Mouse (Mus musculus) v-Abl transformed pro-B cells (cell line): ENCODE results near the gene Ppib.

Source experiments
- in situ Hi-C, 2 experiments: fragments of 400-800 bp; cut with MboI; formaldehyde crosslinking; loops; one replicate each; pipeline ENCODE4 v1.15.1; 2025; ENCODE audit not compliant: unreplicated experiment in 2 of 2

Ppib gene

DNA sequence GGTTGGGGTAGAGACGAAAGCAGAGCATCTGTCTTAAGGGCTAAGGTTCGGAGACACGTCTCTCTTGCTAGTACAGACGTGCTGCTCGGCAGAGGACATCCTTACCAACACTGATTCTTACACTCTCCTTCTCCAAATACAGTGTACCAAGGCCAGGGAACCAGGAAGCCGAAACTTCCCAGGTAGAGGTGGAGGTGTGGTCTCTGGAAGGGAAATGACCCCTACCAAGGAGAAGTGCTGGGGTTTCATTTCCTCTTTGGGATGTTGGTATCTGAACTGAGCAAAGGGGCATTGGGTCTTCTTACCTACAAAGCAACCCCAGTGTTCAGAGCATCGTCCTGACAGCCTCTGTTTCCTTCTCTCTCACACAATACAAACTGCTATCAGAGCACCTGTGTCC lies 12.7 kb downstream of the Ppib start:
- in situ Hi-C loops, result no loop called here

DNA sequence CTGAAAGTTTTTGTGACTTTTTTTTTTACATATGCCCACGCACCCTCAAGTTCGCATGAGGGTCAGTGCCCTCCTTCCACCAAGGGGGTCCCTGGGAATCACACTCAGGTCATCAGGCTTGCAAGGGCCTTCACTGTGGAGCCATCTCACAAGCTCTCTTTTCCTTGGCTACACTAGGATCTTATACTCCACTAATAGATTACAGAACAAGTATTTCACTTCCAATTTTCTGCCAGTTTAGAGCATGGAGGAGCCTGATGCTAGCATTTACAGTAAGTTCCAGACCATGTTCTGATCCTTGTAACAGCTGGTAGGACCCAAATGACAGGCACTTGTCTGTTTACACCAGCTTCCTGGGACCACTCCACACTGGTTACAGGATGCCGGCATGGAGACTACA lies 18.1 kb downstream of the Ppib start:
- in situ Hi-C loops, result no loop called here

DNA sequence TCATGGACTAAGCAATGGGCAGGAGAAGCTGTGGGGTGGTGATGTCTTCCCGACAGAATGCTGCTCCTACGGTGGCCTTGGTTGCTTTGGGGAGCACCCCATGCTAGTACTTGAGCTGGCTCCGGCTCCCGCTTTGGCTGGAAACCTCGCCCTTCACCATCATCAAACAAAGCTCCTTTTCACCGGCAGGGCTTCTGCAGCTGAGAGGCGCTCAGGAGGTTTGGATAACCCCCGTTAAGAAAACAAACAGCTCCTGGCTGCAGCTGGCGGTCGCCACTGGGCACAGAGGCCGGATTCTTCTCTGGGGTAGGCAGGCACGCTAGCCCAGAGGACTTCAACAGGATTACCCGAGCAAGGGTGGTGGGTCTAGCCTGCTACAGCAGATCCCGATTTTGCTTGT lies 18.5 kb downstream of the Ppib start:
- in situ Hi-C loops, result no loop called here

DNA sequence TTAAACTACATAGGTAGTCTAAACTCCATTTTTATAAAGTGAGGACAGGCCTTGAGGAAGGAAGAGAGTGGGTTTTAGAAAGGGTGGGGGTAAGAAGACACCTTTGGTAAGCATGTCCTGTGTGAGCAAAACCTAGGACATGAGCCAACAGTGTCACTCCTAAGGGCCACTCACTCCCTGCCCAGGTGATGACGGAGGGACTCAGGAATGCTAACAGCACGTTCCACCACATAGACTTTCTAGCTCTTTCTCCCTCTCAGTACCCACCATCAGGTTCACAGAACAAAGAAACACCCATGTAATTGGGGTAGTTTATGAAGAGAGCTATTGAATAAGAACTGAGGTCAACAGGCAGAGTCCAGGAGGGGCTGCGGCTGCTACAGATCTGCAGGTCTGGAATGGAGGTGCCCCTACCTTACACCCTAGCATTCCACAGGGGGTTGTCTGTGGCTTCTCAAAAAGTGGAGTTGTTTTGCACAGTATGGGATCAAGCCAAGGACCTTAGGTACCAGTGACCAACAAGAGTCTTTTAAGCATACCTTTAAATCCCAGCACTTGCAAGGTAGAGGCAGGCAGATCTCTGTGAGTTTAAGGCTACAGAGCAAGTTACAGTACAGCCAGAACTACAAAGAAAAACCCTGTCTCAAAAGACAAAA lies 20.9 kb downstream of the Ppib start:
- in situ Hi-C loops, result no loop called here

DNA sequence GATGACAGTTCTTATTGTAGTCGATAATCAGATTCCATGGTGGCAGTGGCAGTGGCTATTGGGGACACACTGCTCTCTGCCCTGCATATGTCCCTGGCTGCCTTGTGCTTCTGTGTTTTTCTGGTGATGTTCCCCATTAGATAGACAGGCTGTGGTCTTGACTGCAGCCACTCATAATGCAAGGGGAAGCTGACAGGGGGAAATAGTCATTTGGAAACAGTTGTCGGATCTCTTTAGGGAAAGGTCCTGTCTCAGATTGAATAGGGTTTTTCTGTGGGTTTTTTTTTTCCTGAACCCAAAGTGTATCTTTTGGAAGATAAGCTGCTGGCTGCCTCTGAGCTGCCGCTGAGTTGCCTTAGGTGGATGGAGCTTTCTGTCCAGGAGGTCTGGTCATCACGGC lies 22.0 kb downstream of the Ppib start:
- in situ Hi-C loops, result no loop called here

DNA sequence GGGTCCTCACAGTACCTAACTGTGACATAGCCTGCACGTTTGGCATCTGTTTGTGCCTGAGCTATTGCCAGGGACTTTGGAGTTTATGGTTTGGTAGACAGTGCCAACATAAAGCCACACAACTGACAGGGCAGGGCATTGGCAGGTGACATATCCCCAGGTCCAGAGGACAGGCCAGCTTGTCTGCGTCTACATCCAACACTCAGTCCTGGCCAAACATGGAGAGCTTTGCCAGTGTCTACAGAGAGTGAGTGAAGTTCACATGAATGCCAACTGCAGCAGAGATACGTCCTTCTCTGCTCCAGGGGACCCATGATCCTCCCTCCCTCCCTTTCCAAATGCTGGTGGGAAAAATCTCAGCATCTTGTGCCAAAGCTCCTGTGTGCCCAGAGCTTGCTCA lies 24.1 kb downstream of the Ppib start:
- in situ Hi-C loops, result no loop called here

DNA sequence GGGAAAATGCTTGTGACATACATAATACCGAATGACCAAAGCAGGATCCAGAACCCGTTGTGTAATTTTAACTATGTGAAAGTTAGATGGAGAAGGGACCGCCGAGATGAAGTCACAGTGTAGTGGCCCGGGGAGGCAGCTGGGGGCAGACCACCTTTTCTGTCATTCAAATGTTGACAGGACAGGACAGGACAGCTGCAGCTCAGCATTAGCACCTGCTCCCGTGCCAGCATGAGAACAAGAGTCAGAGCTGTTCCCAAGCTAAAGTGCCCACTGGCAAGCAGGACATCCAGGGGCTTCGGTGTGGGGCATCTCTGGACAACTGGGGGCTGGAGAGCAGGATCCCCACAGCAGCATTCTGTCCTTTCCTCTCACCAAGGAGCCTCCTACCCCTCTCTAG lies 27.0 kb downstream of the Ppib start:
- in situ Hi-C loops, result no loop called here

DNA sequence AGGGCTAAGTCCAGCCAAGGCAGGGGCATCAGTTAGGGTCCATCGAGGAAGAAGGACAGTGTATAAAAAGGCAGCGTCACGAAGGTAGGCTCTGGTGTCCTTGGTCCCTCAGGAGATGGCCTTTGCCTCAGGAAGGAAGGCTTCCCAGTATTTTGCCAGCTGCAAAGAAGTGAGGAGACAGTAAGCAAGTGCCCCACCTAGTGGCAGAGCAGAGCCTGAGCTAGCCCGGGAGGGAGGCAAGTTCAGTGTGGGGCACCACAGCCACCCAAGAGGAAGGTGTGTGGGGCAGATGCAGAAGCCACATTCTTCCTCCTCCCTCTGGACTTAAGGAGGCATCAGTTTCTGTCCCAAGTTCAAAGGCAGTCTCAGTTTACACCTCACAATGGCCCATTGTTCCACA lies 28.4 kb downstream of the Ppib start:
- in situ Hi-C loops, result no loop called here

DNA sequence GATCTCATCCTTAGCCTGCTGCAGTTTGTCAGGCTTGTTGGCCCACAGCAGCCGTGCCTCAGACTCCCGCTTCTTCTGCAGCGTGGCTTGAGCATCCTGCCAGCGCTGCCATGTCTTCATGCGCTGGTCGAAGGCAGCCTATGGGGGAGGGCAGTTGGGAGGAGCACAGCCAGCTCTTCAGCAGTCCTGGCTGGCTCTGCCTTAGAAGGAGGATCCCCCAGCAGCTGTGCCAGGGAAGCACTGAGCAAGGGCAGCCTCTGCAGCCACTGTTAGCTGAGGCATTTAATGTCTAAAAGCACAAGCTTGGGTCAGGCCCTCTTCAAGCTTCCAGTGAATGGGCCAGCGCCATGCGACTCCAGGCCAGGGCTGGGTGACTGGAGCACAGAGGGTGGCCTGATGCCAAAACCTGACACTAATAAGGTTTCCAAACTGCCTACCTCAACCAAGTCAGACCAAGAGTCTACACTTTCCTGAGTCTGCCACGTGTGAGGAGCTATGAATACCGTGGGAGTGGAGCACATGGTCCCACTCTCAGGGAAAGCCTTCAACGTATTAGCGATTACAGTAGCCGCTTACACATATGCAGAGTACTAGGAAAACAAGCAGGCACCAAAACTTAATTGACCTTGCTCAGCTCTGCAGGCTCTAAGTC lies 30.7 kb downstream of the Ppib start:
- in situ Hi-C loops, result no loop called here

DNA sequence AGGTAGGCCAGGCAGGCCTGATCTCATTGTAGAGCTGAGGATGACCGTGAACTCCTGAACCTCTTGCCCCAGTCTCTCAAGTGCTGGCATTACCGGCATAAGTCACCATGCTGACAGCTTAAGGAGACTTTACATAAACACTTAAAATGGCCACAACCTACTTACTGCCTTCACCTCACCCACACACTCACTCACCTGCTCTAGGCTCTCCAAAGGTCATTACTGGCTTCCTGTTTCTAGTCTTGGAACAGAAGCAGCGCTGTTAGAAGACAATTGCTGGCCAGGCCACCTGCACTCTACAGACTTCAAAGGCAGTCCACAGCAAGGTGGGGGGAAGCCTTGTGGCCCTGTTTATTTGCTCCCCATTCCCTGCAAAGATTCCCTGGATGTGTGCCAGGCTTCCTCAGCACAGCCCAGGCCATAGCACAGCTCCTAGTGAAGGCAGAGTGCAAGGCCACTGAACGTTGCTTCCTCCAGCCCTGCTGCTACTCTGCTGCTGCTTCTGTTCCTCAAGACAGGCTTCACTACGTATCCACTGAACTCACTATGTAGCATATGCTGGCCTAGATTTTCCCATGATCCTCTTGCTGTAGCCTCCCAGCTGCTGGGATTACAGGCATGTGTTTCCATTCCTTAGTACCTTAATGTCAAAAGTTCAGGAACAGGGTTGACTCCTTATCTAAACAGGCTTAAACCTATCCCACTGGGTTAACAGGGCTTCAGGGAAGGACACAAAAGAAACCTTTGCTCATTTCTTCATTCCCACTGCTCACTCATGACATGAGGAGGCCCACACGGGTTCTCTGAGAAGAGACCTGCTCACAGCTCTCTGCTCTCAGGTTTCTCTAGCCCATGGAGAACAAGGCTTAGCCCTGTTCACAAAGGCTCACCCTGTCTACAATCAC lies 31.6 kb downstream of the Ppib start:
- in situ Hi-C loops, result no loop called here

DNA sequence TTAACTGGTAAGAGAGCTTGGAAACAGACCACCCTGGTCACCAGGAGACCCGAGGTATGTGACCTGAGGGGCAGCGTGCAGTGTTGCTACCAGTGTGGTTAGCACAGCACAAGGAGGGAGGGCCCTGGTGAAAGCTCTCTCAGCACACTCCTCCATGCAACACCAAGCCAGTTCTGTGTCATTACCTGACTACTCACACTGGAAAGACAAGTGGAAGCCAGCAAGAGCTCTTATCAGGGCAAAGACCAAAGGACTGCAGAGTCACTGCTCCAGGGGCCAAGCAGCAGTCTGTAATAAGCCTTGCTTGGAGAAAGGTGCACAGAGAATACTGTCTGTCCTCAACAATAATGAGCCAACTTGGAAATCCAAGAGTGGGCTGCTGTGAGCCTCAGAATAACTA lies 32.6 kb downstream of the Ppib start:
- in situ Hi-C loops, result no loop called here

DNA sequence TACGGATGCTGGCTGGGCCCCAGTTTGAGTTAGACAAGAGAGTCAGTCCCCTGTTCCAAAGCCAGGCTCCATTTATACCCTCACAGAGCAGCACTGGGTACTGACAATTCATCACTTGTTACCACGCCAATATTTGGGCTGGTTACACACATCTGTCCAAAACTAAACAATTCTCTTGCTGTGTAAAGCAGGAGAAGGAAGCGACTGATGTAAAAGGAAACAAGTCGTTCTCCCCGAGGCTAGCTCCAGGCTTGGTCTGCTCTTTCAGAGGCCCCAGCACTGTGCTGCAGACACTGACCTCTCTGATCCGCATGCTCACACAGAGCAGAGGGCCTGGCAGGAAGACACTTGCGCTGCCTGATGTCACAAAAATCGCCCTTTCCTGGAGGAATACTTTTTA lies 41.6 kb downstream of the Ppib start:
- in situ Hi-C loops, result no loop called here

DNA sequence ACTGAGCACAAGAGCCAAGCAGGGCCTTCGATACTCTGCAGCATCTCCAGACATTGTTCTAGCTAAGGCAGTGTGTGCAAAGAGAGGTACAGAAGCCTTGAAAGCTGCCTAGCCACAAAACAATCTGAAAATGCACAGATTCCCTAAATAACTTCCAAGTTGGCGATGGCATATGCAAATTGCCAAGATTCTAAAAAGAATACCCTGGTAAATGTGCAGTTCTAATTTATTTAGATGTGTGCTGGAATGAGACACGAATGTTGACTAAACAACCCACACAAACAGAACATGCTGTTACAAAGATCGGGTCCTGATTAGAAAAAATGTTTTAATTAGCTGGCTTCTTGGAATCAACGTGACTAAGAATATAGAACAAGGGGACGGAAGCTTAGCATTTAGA lies 42.6 kb downstream of the Ppib start:
- in situ Hi-C loops, result no loop called here

DNA sequence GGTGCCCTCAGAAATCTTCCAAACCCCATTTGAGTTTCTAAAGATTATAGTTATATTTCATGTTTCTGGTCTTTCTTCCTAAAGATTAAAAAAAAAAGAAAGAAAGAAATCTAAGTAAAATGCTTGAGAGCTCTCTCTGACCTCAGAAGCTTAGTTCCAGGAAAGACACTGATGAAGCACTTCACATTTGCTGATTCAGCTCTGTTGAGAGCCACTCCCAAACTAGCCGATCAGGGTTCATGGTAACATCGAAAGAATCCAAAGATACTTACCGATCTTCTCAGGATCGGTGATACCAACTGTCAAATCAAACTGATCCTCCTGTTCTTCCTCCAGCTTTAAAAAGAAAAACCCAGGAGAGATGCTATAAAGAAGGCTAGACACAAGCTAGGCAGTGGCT lies 44.6 kb downstream of the Ppib start:
- in situ Hi-C loops, result no loop called here

DNA sequence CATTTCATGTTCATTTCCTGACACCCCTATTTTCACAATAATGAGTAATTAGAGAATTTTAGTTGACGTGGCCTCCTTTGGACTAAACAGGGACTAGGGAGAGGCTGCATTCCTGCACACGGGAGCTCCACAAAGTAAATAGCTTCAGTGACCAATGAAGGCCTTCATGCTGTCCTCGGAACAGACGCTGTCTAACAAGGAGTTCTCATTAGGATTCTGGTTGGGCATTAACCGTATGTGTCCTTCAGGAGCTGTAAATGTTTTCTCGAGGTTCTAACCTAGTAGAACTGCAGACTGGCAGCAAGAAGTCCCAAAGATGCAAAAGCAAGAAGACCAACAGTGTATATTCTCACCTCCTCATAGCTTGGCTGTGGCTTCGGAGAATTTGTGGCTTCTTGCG lies 45.1 kb downstream of the Ppib start:
- in situ Hi-C loops, result no loop called here

DNA sequence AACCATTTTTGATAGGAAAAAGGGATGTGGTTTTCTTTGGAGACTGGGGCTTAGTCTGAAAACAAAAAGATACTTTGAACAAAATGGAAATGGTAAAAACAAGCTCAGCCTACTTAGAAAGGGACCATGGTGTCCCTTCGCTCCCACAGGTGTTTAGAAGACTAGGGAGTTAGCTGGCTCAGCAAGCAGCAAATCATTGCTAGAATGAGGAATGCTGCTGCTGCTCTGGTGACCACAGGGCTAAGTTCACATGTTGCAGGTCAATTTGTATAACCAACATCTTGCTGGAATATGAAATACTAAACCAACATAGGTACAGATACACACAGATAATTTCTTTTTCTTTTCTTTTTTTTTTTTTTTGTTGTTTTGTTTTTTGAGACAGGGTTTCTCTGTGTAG lies 49.6 kb downstream of the Ppib start:
- in situ Hi-C loops, result no loop called here

DNA sequence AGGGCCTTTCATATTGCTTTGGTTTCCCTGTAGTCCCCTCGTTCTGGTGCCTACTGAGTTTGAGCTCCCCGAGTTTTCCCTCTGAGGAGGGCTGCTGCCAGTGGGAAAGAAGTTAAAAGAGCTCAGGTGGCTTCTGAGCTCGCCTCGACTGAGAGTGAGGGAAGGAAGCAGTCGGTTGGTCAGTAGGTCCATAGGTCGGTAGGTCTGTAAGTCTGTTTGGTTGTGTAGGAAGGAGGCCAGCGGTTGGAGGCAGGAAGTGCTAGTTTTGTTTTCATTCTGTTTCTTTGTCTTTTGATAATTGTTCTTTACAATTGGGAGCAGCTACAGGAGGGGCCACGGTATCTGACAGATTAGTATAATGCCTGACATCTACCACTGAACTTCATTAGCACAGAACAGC lies 50.1 kb downstream of the Ppib start:
- in situ Hi-C loops, result no loop called here

DNA sequence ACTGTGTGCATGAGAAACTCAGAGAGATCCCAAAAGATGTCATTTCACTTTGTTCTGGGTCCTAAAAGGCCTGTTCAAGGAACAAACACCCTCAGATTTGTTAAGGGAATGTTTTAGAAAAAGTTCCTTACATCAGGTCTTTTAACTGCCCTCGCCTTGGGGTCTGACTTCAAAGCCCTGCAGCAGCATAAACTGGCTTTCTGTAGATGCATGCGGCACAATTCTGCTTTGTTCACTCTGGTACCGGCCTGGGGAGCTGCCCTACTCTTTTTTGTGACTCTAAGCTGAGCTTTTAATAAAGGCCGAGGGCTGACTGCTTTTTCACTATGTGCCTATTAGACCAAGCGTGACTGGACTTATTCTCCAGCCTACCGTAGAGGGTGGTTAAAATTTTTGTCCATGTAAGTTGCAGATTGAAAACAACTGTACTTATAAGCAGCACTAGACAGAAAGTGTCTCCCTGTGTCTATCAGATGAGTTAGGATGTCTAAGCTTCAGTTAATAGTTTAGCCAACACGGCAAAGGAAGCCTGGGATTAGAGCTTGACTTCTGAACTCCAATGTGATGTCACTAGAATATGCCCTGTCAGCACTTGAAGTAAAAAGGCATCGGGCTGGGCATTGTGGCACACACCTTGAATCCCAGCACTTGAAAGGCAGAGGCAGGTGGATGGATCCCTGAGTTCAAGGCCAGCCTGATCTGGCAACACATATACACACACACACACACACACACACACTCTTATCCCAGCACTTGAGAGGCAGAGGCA lies 50.8 kb downstream of the Ppib start:
- in situ Hi-C loops, result no loop called here

DNA sequence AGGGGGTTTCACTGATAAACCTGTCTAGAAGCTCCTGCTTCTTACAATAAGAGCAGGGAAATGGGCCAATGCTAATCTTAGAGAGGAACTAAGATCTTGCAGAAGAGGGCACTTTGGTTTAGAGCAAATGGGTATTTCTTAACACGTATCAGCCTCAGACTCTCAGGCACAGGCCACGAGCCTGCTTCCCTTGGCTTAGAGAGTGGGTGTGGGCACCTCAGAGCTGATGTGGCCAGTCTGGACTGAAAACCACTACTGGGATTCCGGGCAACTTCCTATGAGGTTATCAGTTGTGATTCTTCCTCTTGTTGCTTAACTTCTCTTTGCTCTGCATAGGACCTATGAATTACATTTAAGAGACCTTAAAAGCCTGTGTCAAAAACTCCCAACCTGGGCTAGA lies 54.3 kb downstream of the Ppib start:
- in situ Hi-C loops, result no loop called here
